Mouse (Mus musculus) midbrain, embryonic 16.5 days (tissue): ENCODE results near the gene Rhbdd2. TPM values are rescaled to one million over a fixed set of nuclear protein-coding genes. Genes with fewer than 3 reads are reported as not detected.

Experiments
- ATAC-seq: fragments of 200-750 bp; cut with Nextera tagmentation; 2 replicates; pipeline ENCODE4 v1.8.0; 2017; ENCODE audit warnings: moderate TSS enrichment
- H3K27ac ChIP-seq: fragments of 300-500 bp; sonication (generic); 2 replicates; pipeline ENCODE4 v1.5.1; 2014; ENCODE audit warnings: mild to moderate bottlenecking, low read length, mixed read lengths
- H3K27me3 ChIP-seq: fragments of 300-500 bp; sonication (generic); 2 replicates; pipeline ENCODE4 v1.6.1; 2014; ENCODE audit warnings: low read depth, low read length, mixed read lengths; ENCODE audit not compliant: control insufficient read depth, insufficient read depth
- H3K36me3 ChIP-seq: fragments of 300-500 bp; sonication (generic); 2 replicates; pipeline ENCODE4 v1.6.1; 2014; ENCODE audit warnings: mild to moderate bottlenecking, low read length, moderate library complexity, mixed read lengths; ENCODE audit not compliant: control insufficient read depth, insufficient read depth
- H3K4me1 ChIP-seq: fragments of 300-500 bp; sonication (generic); 2 replicates; pipeline ENCODE4 v1.6.1; 2014; ENCODE audit warnings: mild to moderate bottlenecking, low read length, mixed read lengths; ENCODE audit not compliant: control insufficient read depth, insufficient read depth
- H3K4me2 ChIP-seq: fragments of 300-500 bp; sonication (generic); 2 replicates; pipeline ENCODE4 v1.6.1; 2014; ENCODE audit warnings: mild to moderate bottlenecking, low read length, mixed read lengths
- H3K4me3 ChIP-seq: fragments of 300-500 bp; sonication (generic); 2 replicates; pipeline ENCODE4 v1.5.1; 2014; ENCODE audit warnings: low read depth, mild to moderate bottlenecking, low read length, moderate library complexity, mixed read lengths
- H3K9ac ChIP-seq: fragments of 300-500 bp; sonication (generic); 2 replicates; pipeline ENCODE4 v1.6.1; 2014; ENCODE audit warnings: low read depth, low read length, mixed read lengths
- H3K9me3 ChIP-seq: fragments of 300-500 bp; sonication (generic); replicated peaks from 2 replicates; pipeline ENCODE4 v1.6.1; 2014; ENCODE audit warnings: mild to moderate bottlenecking, low read length, mixed read lengths; ENCODE audit not compliant: control insufficient read depth, poor library complexity, severe bottlenecking
- WGBS: fragments of 180-500 bp; shearing (Covaris S2); extraction: QIAGEN DNeasy Blood & Tissue Kit; methylation state at CpG from one replicate; pipeline ENCODE4 v1.1.7; 2014; 5-methylcytosine and 5-hydroxymethylcytosine counted together
- polyA plus RNA-seq: library from polyadenylated mRNA; unstranded; fragments of >200 nt; fragmentation: Nextera tagmentation; extraction: Ambion mirVana; gene quantifications from 2 replicates; pipeline ENCODE4 v1.2.1, GENCODE M21; 2015

The Rhbdd2 gene
- polyA plus RNA-seq, 1 experiment from 2014 or later, result 86.9 TPM

DNA sequence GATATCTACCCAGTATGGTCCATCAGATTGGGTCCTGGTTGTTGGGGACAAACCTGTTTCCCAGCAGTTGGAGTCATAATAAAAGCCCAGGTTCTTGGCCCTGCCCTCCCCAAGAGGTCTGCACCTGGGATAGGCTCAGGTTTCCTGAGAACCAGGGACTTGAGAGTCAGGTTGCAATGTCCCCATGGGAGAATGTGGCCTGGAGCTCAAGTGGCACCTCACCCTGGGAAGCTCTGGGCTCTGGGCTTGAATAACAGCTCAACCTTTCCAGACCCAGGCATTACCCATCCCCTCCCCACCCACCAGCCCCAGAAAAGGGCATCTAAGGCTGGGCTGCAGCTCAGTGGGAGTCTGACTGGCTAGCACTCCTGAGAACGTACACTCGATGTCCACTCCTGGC is 20.8 kb downstream of the Rhbdd2 start:
- Histone ChIP-seq H3K27me3 (no peaks in the 10 kb centered on the region), H3K4me1 (no peaks in the 10 kb centered on the region), H3K4me2 (no peak overlapping the region), H3K4me3 (no peak overlapping the region), H3K9ac (no peak overlapping the region), H3K36me3 (no peaks in the 10 kb centered on the region), H3K27ac (no peak overlapping the region), H3K9me3 (no peaks in the 10 kb centered on the region)
- no peak for ATAC-seq
- 62% methylated on average over 2 of the region's 2 CpGs for WGBS

- H3K27me3 ChIP-seq, result no peaks in the 10 kb centered on the region; the same call in 1 of the 2 replicates
- H3K4me3 ChIP-seq, result no peak overlapping the region
- ATAC-seq, result no peak
- H3K27ac ChIP-seq, result no peak overlapping the region
- 93% methylated on average over 5 of the region's 5 CpGs for WGBS
- H3K9me3 ChIP-seq, result no peaks in the 10 kb centered on the region
- H3K36me3 ChIP-seq, result no peaks in the 10 kb centered on the region
- H3K9ac ChIP-seq, result no peak overlapping the region
- H3K4me2 ChIP-seq, result no peak overlapping the region
- no peaks in the 10 kb centered on the region for H3K4me1 ChIP-seq
These were observed 23.6 kb downstream of the Rhbdd2 start for GRCm38 (mm10) chr5:135656046-135656445.

- Histone ChIP-seq H3K9ac (no peak overlapping the region), H3K9me3 (no peaks in the 10 kb centered on the region), H3K4me3 (no peak overlapping the region), H3K4me1 (no peaks in the 10 kb centered on the region), H3K4me2 (no peak overlapping the region), H3K36me3 (no peaks in the 10 kb centered on the region), H3K27me3 (no peaks in the 10 kb centered on the region; the same call in 1 of the 2 replicates), H3K27ac (no peak overlapping the region)
- ATAC-seq, result no peak
- 76% methylated on average over 5 of the region's 5 CpGs for WGBS
These were observed 24.7 kb downstream of the Rhbdd2 start for GRCm38 (mm10) chr5:135657128-135657527.

- no peak for ATAC-seq
- Histone ChIP-seq H3K27ac (no peak overlapping the region), H3K36me3 (no peaks in the 10 kb centered on the region), H3K4me3 (no peak overlapping the region), H3K4me1 (no peaks in the 10 kb centered on the region), H3K9me3 (no peaks in the 10 kb centered on the region), H3K27me3 (no peaks in the 10 kb centered on the region; the same call in 1 of the 2 replicates), H3K9ac (no peak overlapping the region), H3K4me2 (no peak overlapping the region)
- 56% methylated on average over 17 of the region's 17 CpGs for WGBS
These were observed 25.4 kb downstream of the Rhbdd2 start for GRCm38 (mm10) chr5:135657703-135658373.

DNA sequence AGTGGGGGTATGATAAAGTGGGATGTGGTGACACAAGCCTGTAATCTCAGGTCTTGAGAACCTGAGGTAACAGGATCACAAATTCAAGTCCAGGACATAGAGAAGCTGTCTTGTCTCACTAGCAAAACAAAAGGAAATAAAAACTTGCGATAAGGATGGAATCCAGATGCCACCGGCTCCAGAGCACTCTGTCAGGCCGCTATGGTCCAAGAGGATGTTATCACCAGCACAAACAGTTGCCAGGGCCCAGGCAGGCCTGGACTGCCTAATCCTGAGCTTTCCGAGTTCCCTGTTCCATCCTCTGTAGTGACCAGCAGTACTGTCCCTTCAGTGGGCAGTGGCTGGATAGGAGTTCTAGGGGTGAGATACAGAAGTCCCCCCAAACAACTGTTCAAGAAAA is 27.5 kb downstream of the Rhbdd2 start:
- no peak overlapping the region for H3K27ac ChIP-seq
- no peaks in the 10 kb centered on the region for H3K36me3 ChIP-seq
- ATAC-seq, result no peak

GRCm38 (mm10) chr5:135660535-135660934 is 28.1 kb downstream of the Rhbdd2 start:
- H3K36me3 ChIP-seq, result no peaks in the 10 kb centered on the region
- WGBS, result 92% methylated on average over 7 of the region's 7 CpGs
- H3K9ac ChIP-seq, result no peak overlapping the region
- H3K27ac ChIP-seq, result no peak overlapping the region
- 0 out of 2 replicates have a peak, but pooled peaks cover 2% of the 10 kb centered on the region for H3K9me3 ChIP-seq
- ATAC-seq, result no peak
- no peaks in the 10 kb centered on the region; the same call in 1 of the 2 replicates for H3K27me3 ChIP-seq
- no peak overlapping the region for H3K4me3 ChIP-seq
- no peak overlapping the region for H3K4me2 ChIP-seq
- no peaks in the 10 kb centered on the region for H3K4me1 ChIP-seq

More for the DNA sequence above, 27.5 kb downstream of the Rhbdd2 start:
- Histone ChIP-seq H3K27me3 (no peaks in the 10 kb centered on the region; the same call in 1 of the 2 replicates), H3K4me2 (no peak overlapping the region), H3K9ac (no peak overlapping the region), H3K4me3 (no peak overlapping the region), H3K4me1 (no peaks in the 10 kb centered on the region), H3K9me3 (no peaks in the 10 kb centered on the region)
- WGBS, result 87% methylated on average over 4 of the region's 4 CpGs

DNA sequence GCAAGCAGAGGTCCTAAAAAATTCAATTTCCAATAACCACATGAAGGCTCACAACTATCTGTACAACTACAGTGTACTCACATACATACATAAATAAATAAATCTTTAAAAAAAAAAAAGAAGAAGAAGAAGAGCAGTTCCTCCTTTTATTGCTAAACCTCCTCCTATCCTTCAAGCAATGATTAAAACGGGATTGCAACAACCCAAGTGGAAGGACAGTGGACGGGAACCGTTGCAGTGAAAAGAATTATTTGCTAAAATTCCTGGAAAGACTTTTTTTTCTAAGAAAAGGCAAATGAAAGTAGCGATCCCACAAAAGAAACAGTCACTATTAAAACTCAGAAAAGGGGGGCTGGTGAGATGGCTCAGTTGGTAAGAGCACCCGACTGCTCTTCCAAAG is 34.5 kb downstream of the Rhbdd2 start:
- Histone ChIP-seq H3K4me2 (no peak overlapping the region), H3K9ac (no peak overlapping the region), H3K9me3 (0 out of 2 replicates have a peak, but pooled peaks cover 6% of the 10 kb centered on the region), H3K27me3 (no peaks in the 10 kb centered on the region), H3K4me1 (no peaks in the 10 kb centered on the region), H3K4me3 (no peak overlapping the region), H3K36me3 (no peaks in the 10 kb centered on the region), H3K27ac (no peak overlapping the region)
- no peak for ATAC-seq
- 94% methylated on average over 5 of the region's 5 CpGs for WGBS

DNA sequence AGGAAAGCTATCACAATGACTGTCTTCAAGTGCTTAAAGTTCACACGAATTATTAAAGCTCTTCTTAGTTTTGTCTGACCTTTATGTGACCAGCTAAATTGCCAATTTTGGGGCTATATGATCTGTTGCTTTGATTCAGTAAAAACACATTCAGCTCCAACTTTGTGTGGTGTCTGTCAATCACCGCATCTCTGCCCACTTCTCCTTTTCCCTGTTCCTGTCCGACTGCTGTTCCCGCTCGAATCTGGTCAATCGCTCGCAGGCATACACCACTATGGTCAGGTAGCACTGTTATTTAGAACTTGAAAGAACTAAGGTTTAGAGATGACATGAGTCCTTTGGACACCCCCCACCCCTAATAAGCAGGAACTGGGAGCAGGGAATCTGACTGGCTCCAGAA is 35.7 kb downstream of the Rhbdd2 start:
- Histone ChIP-seq H3K9ac (no peak overlapping the region), H3K4me3 (no peak overlapping the region), H3K9me3 (0 out of 2 replicates have a peak, but pooled peaks cover 6% of the 10 kb centered on the region), H3K36me3 (no peaks in the 10 kb centered on the region), H3K4me2 (no peak overlapping the region), H3K27me3 (no peaks in the 10 kb centered on the region), H3K4me1 (no peaks in the 10 kb centered on the region), H3K27ac (no peak overlapping the region)
- no peak for ATAC-seq
- WGBS, result 90% methylated on average over 7 of the region's 7 CpGs

DNA sequence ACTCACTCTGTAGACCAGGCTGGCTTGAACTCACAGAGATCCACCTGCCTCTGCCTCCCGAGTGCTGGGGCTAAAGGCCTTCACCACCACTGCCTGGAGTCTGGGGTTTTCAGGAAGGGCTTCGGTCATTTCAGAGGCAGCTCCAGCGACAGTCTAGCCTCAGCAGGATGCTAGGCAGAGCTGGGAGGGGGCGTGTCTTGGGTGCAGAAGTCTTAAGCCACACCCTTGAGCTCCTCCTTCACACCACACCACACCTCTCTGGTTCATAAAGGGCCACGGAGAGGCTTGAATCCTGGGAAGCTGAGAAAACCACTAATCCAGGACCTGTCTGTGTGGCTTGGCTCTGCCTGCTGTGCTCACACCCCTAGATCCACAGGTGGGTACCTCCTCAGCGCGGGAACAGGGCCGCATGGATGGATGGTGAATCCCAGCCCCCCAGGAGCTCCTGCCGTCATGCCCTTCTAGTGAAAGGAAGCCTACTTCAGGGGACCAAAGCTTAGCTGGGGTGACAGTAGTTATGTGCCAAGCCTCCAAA is 37.4 kb downstream of the Rhbdd2 start, which contains the start of gene Por:
TSS of gene Por (plus strand) at position 293 of the 535 bp plus-strand sequence.
- WGBS, result 23% methylated on average over 9 of the region's 9 CpGs
- Histone ChIP-seq H3K27ac (no peak within 1 kb of the TSS), H3K4me3 (no peak within 1 kb of the TSS)

More for the DNA sequence above, 37.4 kb downstream of the Rhbdd2 start, which contains the start of gene Por:
- Histone ChIP-seq H3K9me3 (0 out of 2 replicates have a peak, but pooled peaks cover 6% of the 10 kb centered on the region), H3K9ac (no peak within 1 kb of the TSS), H3K27me3 (no peaks in the 10 kb centered on the region), H3K4me2 (no peak within 1 kb of the TSS), H3K4me1 (peaks cover 8% of the 10 kb centered on the region), H3K36me3 (no peaks in the 10 kb centered on the region)
- ATAC-seq, result no peak
